Mouse (Mus musculus) forebrain, embryonic 15.5 days (tissue): ENCODE measurements at regions not wholly inside any gene's neighbourhood (a gene's known extent, or its start where the extent isn't known, plus 50 kb on each side); places are given as distances from the start of the nearest gene placed in this dataset.

Experiments used
- ATAC-seq: fragments of 200-750 bp; cut with Nextera tagmentation; replicated peaks from 2 replicates; pipeline ENCODE4 v1.8.0; 2017; ENCODE audit warnings: mild to moderate bottlenecking, moderate TSS enrichment, moderate library complexity
- H3K27ac ChIP-seq: fragments of 300-500 bp; sonication (generic); replicated peaks from 2 replicates; pipeline ENCODE4 v1.5.1; 2015; ENCODE audit warnings: mild to moderate bottlenecking, inconsistent platforms
- H3K27me3 ChIP-seq: fragments of 300-500 bp; sonication (generic); 2 replicates; pipeline ENCODE4 v1.6.1; 2015; ENCODE audit warnings: inconsistent platforms
- H3K36me3 ChIP-seq: fragments of 300-500 bp; sonication (generic); 2 replicates; pipeline ENCODE4 v1.6.1; 2015; ENCODE audit warnings: mild to moderate bottlenecking, inconsistent platforms
- H3K4me1 ChIP-seq: fragments of 300-500 bp; sonication (generic); 2 replicates; pipeline ENCODE4 v1.6.1; 2015; ENCODE audit warnings: inconsistent platforms
- H3K4me2 ChIP-seq: fragments of 300-500 bp; sonication (generic); replicated peaks from 2 replicates; pipeline ENCODE4 v1.6.1; 2015; ENCODE audit warnings: mild to moderate bottlenecking, inconsistent platforms
- H3K4me3 ChIP-seq: fragments of 300-500 bp; sonication (generic); 2 replicates; pipeline ENCODE4 v1.5.1; 2015; ENCODE audit warnings: mild to moderate bottlenecking, inconsistent platforms
- H3K9ac ChIP-seq: fragments of 300-500 bp; sonication (generic); replicated peaks from 2 replicates; pipeline ENCODE4 v1.6.1; 2015; ENCODE audit warnings: mild to moderate bottlenecking, inconsistent platforms
- H3K9me3 ChIP-seq: fragments of 300-500 bp; sonication (generic); 2 replicates; pipeline ENCODE4 v1.6.1; 2016; ENCODE audit warnings: inconsistent platforms
- WGBS: fragments of 180-500 bp; shearing (Covaris S2); methylation state at CpG from one replicate; pipeline ENCODE4 v1.1.7; 2015; ENCODE audit warnings: mixed read lengths; 5-methylcytosine and 5-hydroxymethylcytosine counted together

DNA sequence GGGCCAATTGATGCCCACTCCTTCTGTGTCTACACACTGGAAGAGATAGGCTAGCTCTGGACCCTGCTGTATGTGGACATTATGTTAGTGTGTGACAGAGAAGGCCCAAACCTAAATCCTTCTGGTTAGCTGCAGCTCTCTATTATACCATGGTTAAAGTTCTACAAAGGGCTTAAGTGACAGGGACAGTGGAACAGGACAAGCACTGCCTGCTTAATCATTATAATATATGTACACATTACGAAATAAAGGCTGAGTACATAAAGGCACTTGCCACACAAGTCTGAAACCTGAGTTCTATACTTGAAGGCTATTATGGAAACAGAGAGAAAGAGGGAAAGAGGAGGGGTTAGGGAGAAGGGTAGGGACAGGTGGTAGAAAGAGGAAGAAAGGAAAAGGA is 55.2 kb downstream of the Rdh14 start:
- Histone ChIP-seq H3K4me3 (no peak overlapping the region), H3K27ac (no peak overlapping the region), H3K9me3 (no peaks in the 10 kb centered on the region), H3K4me1 (no peaks in the 10 kb centered on the region), H3K4me2 (no peak overlapping the region), H3K27me3 (no peaks in the 10 kb centered on the region), H3K9ac (no peak overlapping the region), H3K36me3 (no peaks in the 10 kb centered on the region)
- no peak for ATAC-seq
- 82% methylated on average over 1 of the region's 1 CpGs for WGBS

- no peak overlapping the region for H3K27ac ChIP-seq
- H3K4me3 ChIP-seq: no peak overlapping the region
- H3K36me3 ChIP-seq: no peaks in the 10 kb centered on the region
- H3K4me1 ChIP-seq: no peaks in the 10 kb centered on the region
- no peak overlapping the region for H3K9ac ChIP-seq
- H3K4me2 ChIP-seq: no peak overlapping the region
- H3K9me3 ChIP-seq: no peaks in the 10 kb centered on the region
- ATAC-seq: no peak
- 91% methylated on average over 1 of the region's 1 CpGs for WGBS
- no peaks in the 10 kb centered on the region for H3K27me3 ChIP-seq
Observed at GRCm38 (mm10) chr12:10457960-10458655, 67.5 kb downstream of the Rdh14 start.

GRCm38 (mm10) chr12:10461796-10462195 is 71.2 kb downstream of the Rdh14 start:
- Histone ChIP-seq H3K4me2 (no peak overlapping the region), H3K27ac (no peak overlapping the region), H3K36me3 (no peaks in the 10 kb centered on the region), H3K4me3 (no peak overlapping the region), H3K9ac (no peak overlapping the region), H3K9me3 (no peaks in the 10 kb centered on the region), H3K4me1 (no peaks in the 10 kb centered on the region), H3K27me3 (no peaks in the 10 kb centered on the region)
- no peak for ATAC-seq
- 89% methylated on average over 7 of the region's 7 CpGs for WGBS

GRCm38 (mm10) chr12:10462956-10463355 is 72.4 kb downstream of the Rdh14 start:
- no peak overlapping the region for H3K27ac ChIP-seq
- 63% methylated on average over 3 of the region's 3 CpGs for WGBS
- no peak for ATAC-seq
- no peak overlapping the region for H3K4me2 ChIP-seq
- no peaks in the 10 kb centered on the region for H3K36me3 ChIP-seq
- H3K9me3 ChIP-seq: no peaks in the 10 kb centered on the region
- no peak overlapping the region for H3K4me3 ChIP-seq
- H3K4me1 ChIP-seq: no peaks in the 10 kb centered on the region
- H3K27me3 ChIP-seq: no peaks in the 10 kb centered on the region
- no peak overlapping the region for H3K9ac ChIP-seq

- H3K9ac ChIP-seq: no peak overlapping the region
Observed at GRCm38 (mm10) chr12:10473986-10474385, 83.4 kb downstream of the Rdh14 start.

GRCm38 (mm10) chr12:10480781-10481180 is 90.2 kb downstream of the Rdh14 start:
- Histone ChIP-seq H3K9me3 (no peaks in the 10 kb centered on the region), H3K4me3 (no peak overlapping the region), H3K36me3 (no peaks in the 10 kb centered on the region), H3K27ac (no peak overlapping the region), H3K27me3 (no peaks in the 10 kb centered on the region), H3K9ac (no peak overlapping the region), H3K4me2 (no peak overlapping the region), H3K4me1 (no peaks in the 10 kb centered on the region)
- no peak for ATAC-seq
- 53% methylated on average over 1 of the region's 1 CpGs for WGBS

More at GRCm38 (mm10) chr12:10473986-10474385, 83.4 kb downstream of the Rdh14 start:
- no peak overlapping the region for H3K4me3 ChIP-seq
- H3K36me3 ChIP-seq: no peaks in the 10 kb centered on the region
- ATAC-seq: no peak
- H3K27me3 ChIP-seq: no peaks in the 10 kb centered on the region
- no peaks in the 10 kb centered on the region for H3K9me3 ChIP-seq
- no peak overlapping the region for H3K27ac ChIP-seq
- H3K4me1 ChIP-seq: no peaks in the 10 kb centered on the region
- no peak overlapping the region for H3K4me2 ChIP-seq
- 87% methylated on average over 1 of the region's 1 CpGs for WGBS

DNA sequence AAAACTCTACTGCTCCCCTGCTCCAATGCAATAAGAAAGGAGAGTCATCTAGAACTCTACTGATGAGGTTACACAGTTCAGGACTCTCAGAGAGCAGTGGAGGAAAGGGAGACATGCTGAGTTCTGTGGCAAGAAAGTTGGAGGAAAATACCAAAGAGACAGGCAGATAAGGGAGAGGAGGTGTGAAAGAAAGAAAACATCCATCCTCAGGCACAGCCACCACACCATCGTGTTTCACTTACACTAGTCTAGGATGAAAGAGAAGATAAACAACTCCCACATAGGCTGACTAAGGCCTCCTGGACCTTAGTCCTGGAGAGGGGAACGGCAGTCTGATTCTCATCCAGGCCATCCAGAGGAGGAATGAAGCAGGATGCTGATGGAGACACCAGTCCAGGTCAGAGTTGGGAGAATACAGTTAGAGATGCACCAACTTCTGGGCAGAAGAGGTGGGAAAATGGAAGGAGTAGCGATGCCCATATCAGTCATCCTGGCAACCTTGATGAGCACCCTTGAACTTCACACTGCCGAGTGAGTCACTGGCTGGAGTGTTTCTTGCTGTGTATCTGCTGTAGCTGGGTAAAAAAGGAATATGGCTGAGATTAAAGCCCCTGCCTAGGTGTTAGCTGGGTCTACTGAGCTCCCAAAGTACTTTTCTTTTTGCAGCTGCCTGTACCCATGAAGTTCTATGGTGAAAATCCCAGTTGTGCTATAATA is 91.9 kb downstream of the Rdh14 start:
- WGBS: 95% methylated on average over 4 of the region's 4 CpGs
- Histone ChIP-seq H3K9ac (no peak overlapping the region), H3K27ac (no peak overlapping the region), H3K4me3 (no peak overlapping the region), H3K27me3 (no peaks in the 10 kb centered on the region), H3K4me2 (no peak overlapping the region), H3K4me1 (no peaks in the 10 kb centered on the region), H3K36me3 (no peaks in the 10 kb centered on the region), H3K9me3 (no peaks in the 10 kb centered on the region)
- ATAC-seq: no peak

DNA sequence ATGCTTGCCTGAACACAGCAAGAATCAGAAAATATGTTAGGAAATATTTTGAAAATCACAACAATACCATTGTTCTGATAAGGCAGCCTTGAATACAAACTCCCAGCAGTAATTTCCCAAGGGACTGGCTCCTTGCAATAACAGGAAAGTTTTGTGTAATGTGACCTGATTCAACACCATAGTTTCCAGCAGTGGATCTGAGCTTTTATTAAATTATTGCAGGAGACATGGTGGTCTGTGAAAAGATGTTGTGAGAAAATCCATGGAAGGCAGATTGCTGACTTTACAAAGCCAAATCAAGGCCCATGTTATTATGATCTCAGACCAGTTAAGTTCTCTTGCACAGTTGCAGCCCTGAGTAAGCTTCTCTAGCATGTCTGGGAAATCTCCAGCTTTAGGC is 116.1 kb downstream of the Rdh14 start:
- no peaks in the 10 kb centered on the region for H3K9me3 ChIP-seq
- no peaks in the 10 kb centered on the region for H3K27me3 ChIP-seq
- no peaks in the 10 kb centered on the region for H3K36me3 ChIP-seq
- ATAC-seq: no peak
- no peak overlapping the region for H3K4me2 ChIP-seq
- H3K4me3 ChIP-seq: no peak overlapping the region
- H3K9ac ChIP-seq: no peak overlapping the region
- H3K4me1 ChIP-seq: no peaks in the 10 kb centered on the region
- no peak overlapping the region for H3K27ac ChIP-seq

GRCm38 (mm10) chr12:10513526-10513925 is 123.0 kb downstream of the Rdh14 start:
- 82% methylated on average over 5 of the region's 5 CpGs for WGBS
- no peaks in the 10 kb centered on the region for H3K36me3 ChIP-seq
- no peak for ATAC-seq

DNA sequence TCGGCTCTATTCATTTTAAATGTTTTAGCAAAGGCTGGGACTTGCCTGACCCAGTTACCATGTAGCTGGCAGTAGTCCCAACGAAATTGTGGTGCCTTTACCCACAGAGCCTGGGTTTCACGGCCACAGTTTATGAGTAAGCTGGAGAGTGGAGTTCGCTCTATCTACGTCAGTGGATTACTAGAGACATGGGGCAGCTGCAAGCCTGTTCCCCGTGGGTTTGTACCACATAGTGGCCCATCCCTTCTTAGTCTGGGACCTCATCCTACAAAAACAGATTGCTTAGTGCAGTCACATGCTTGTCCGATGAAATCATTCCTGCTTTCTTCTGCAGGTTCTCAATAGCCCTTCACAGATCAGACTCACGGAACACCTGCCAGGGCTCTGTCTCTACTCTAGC is 123.7 kb downstream of the Rdh14 start:
- no peak overlapping the region for H3K4me2 ChIP-seq
- no peaks in the 10 kb centered on the region for H3K36me3 ChIP-seq
- WGBS: 84% methylated on average over 8 of the region's 8 CpGs
- no peak overlapping the region for H3K27ac ChIP-seq
- H3K9ac ChIP-seq: no peak overlapping the region
- no peak overlapping the region for H3K4me3 ChIP-seq
- no peaks in the 10 kb centered on the region for H3K9me3 ChIP-seq
- no peaks in the 10 kb centered on the region for H3K4me1 ChIP-seq
- no peaks in the 10 kb centered on the region for H3K27me3 ChIP-seq
- no peak for ATAC-seq

More at GRCm38 (mm10) chr12:10513526-10513925, 123.0 kb downstream of the Rdh14 start:
- no peak overlapping the region for H3K4me2 ChIP-seq
- H3K27me3 ChIP-seq: no peaks in the 10 kb centered on the region
- no peaks in the 10 kb centered on the region for H3K4me1 ChIP-seq
- H3K9ac ChIP-seq: no peak overlapping the region
- no peak overlapping the region for H3K27ac ChIP-seq
- H3K9me3 ChIP-seq: no peaks in the 10 kb centered on the region
- no peak overlapping the region for H3K4me3 ChIP-seq

GRCm38 (mm10) chr12:10524509-10525286 is 134.1 kb downstream of the Rdh14 start:
- Histone ChIP-seq H3K4me3 (no peak overlapping the region), H3K27me3 (no peaks in the 10 kb centered on the region), H3K9ac (no peak overlapping the region), H3K4me2 (no peak overlapping the region), H3K4me1 (no peaks in the 10 kb centered on the region), H3K9me3 (no peaks in the 10 kb centered on the region), H3K36me3 (no peaks in the 10 kb centered on the region), H3K27ac (no peak overlapping the region)
- 64% methylated on average over 7 of the region's 7 CpGs for WGBS
- no peak for ATAC-seq

- no peak overlapping the region for H3K9ac ChIP-seq
- WGBS: 88% methylated on average over 4 of the region's 4 CpGs
- no peak for ATAC-seq
Observed at GRCm38 (mm10) chr12:10525934-10526333, 135.4 kb downstream of the Rdh14 start.

More at GRCm38 (mm10) chr12:10525934-10526333, 135.4 kb downstream of the Rdh14 start:
- Histone ChIP-seq H3K4me3 (no peak overlapping the region), H3K9me3 (no peaks in the 10 kb centered on the region), H3K36me3 (no peaks in the 10 kb centered on the region), H3K4me1 (no peaks in the 10 kb centered on the region), H3K4me2 (no peak overlapping the region), H3K27me3 (no peaks in the 10 kb centered on the region), H3K27ac (no peak overlapping the region)
